Mouse (Mus musculus): Measurements from ENCODE around the gene Gm340.

The Gm340 gene

DNA sequence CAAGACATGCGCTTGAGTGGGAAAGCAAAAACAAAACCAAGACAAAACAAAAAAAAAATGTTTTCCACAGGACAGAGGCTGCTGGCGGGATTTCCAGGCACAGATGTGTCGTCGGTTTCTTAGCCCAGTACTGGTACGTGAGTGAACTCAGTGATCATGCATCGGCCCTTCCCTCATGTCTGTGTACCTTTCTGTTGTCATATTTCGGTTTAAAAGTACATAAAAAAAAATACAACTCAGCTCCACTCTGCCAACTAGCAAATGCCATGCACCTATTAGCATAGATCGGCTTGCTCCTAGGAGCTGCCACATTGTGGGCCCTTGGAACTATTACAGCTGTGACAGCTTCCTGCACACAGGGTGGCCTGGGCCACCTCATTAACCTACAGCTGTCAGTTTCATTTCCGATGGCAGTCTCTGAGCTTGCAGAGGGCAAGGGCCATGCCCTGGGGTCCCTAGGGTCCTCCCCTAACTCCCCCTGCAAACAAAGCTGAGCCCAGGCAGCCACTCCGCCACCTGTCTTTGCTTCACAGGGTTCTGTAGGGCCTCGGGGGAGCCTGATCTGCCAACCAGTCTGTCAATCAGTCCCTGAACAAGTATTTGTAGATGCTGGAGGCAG is 33.5 kb downstream of the Gm340 start:
- no peak for DNase-seq

DNA sequence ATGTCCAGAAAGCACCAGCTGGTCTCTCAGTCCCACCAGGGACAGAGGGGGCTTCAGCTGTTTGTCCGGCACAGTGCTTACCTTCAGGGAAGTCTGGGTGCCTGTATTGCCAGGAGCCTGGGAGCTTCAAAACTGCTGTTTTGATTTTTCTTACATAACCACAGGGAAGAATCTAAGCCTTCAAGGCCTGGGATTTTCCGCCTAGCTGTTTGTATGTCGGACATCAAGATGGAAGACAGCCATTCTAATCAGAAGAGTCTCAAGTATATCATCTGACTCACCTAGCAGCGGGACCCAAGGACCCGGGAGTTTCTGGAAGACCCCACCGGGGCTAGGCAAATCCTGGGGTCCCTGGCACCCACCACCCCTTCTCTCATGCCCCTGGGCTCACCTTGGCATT is 34.1 kb downstream of the Gm340 start:
- no peak for DNase-seq

DNA sequence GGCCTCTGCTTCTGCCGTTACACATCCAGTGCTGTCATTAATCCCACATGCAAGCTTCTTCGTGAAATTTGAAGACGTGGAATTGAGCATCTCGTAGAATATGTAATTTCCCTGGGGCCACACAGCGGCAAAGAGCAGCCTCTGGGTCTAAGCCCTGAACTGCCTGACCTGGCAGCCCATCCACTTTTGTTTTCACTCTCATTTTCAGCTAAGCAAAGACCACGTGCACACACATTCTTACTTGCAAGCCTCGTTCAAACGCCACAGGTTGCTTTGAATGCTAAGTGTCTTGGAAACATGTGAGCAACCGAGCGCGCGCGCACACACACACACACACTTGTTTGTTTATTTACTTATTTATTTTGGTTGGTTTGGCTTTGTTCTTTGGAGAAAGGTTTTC is 34.9 kb downstream of the Gm340 start:
- DNase-seq = no peak

DNA sequence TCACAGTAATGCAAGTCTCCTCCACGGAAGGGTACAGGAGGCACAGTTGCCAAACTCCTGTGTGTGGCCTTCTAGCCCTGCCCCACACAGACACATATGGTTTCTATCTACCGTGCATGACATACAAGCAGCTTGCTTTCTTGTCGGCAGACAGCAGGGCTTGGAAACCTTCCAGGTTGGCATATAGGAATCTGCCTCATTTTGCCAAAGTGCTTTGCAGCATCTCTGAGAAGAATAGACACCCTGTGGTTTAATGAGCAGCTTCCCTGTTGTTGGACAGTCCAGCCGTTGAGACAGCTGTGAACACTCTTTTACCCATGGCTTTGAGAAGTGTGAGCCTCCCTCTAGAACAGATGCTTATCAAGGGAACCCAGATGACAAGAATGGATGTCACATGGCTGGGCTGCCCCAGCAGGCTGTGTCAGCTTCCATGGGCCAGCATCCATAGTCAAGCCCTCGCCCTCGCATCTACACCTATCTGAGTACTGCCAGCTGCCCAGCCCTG is 36.0 kb downstream of the Gm340 start:
- DNase-seq = no peak

DNA sequence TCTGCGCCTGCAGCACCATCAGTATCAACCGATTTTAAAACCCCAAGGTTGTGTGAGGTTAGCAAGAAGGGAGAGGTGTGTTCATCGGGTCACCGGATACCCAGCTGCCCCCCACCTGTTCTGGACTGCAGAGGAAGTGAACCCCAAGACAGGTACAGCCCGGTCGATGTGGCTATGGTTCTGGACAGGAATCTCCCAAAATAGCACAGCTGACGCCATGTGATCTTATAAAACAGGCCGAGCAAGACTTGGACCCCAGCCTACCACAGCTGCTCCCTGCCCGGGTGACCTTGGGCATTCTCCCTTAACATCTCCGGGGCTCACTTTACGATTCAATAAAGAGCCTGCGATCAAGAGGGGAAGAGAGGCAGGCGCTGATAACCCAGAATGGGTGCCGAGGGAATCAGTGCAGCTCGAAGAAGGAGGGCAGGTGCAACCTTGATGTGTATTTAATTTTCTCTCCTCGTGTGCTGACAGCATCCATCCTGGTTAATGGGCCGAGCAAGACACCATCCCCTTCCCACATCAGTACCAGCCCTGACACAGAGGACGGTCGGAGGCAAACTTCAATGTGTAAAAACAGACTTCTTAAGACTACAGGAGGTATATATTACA is 36.7 kb downstream of the Gm340 start:
- DNase-seq = no peak

DNA sequence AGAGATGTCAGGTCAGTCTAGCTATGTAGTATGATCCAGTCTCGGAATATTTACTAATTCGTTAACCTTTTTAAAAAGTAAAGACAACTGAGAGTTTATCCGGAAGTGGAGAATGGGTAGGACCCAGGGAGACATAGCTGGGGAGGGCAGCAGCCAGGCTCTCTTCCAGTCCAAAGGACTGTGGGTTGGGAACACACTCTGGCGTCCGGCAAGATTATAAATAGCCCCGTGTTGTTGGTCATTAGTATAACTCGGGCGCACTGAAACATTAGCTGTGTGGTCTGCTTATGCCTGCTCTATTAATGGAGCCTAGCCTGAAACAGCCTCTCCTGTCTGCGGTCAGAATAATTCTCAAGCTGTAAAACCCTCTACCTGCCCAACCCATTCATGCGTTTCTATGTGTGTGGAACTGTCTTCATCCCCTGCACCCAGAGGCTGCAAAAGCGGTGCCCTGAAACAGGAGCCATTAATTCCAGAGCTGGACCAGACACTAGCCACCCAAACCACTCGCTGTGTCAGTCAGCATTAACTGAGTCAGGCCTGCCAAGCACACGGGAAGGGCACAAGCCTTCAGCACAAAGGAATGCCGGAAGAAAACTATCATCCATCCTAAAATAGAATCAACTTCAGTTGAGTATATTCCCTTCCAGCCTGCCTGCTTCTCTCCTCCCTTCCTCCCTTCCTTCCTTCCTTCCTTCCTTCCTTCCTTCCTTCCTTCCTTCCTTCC is 38.4 kb downstream of the Gm340 start:
- DNase-seq = no peak

DNA sequence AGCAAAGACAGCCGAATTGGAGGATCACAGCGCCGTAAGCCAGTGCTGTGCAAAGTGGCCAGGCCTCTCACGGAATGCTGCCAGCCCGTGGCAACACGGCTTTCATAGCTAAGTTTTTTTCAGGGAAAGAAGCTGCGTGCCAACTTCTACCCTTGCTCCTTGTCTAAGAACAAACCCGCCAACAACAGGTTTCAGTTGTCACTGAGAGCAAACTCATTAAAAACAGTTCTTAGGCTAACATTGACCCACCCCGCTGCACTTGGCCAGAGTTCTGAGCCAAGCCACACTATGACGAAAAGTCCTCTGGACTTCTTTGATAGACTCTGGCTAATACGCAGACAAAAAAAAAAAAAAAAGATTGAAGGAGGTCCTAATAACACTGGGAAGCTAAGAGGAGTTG is 46.8 kb downstream of the Gm340 start:
- no peak for DNase-seq

DNA sequence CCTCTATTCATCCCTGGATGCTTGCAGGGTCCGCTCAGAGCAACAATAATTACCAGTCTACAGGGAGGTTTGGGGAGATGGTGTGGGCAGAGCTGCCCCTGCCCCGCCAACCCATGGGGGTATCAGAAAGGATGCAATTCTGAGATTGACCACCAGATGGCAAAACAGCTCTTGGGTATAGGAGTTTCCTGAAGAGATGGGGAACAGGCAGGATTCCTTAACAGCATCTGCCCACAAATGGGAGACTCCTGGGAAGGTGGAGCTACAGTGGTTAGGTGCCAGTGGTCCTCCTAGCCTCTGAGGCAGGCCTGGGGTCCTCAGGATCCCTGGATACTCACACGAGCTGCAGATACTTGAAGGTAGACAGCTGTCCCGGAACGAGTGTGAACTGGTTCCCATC is 47.4 kb downstream of the Gm340 start:
- DNase-seq = peak; percentile 16

DNA sequence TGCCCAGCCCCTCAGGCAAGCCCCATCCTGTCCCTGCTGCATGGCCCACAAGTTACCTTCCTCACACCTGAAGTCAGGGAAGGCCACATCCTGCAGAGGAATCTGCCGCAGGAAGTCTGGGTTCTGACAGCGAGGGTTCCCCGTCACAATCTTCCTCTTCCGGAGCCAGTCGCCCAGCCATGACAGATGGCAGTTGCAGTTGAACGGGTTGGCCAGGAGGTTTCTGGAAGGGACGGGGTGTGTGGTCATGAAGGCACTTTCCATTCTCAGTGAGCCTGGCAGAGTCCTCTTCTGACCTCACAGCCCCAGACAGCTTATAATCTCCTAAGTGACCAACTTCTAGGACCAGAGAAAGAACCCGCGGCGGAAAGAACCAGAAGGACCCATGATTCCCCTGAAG is 51.9 kb downstream of the Gm340 start:
- no peak for DNase-seq

DNA sequence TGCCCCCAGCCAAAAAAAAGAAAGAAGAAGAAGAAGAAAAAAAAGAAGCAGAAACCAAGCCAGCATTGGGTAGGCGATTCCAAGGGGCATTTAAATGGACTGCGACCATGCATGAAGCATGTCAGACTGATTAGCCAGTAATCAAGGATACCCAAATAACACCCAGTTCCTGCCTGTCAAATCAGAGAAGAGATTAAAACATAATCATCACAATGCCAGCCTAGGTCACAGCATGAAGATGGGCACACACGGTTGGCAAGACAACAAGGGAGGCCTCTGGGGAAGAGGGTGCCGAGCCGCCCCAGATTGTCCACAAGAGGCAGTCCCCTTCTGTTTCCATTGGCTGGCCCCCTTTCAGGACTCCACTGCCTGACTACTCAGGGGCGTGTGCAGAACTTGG is 52.8 kb downstream of the Gm340 start:
- no peak for DNase-seq

Measured in cerebellum, adult 9-11 months (tissue).